Mouse (Mus musculus) left cerebral cortex, adult 18-20 months (tissue): ENCODE results near the gene Sv2c. TPM values are rescaled to one million over a fixed set of nuclear protein-coding genes. Genes with fewer than 3 reads are reported as not detected.
A peak's percentile ranks its signal among the peaks of the same experiment; 100 is the strongest.

ENCODE experiments used
- DNase-seq, 2 experiments: peaks; one replicate each; pipeline ENCODE4 v3.0.0; 2021 to 2022; ENCODE audit warnings: low spot score in 2 of 2, mixed read lengths in 1 of 2
- total RNA-seq, 2 experiments: library from RNA; stranded (reverse); gene quantifications; 2 replicates each; pipeline ENCODE4 v1.2.3; 2021

Gene Sv2c
- total RNA-seq, 2 experiments from 2014 or later, result 31.9 to 34.5 TPM

- no peak for DNase-seq
Observed at GRCm38 (mm10) chr13:95948394-95948793, 184.0 kb downstream of the Sv2c start.

DNA sequence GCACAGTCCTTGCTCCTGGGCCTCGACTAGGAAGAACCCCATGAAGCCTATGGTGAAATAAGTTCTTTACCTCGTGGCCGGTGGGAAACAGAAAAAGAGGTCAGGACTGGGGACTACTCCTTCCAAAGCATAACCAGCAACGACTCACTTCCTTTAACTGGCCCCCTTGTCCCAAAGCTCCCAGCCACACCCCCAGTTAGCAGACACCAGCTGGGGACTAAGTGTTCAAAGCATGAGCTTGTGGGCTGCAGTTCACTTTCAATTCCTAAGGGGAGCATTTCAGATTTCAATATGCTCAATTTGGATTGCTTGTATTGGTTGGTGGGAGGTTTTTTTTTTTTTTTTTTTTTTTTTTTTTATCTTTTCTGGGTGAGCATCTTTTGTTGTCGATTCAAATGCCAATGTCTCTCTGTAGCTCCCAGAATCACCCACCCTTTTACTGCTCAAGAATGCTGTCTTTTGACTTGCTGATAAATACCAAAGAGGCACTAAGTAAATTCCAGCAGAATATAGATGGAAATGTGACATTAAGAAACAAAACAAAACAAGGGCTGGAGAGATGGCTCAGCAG is 186.4 kb downstream of the Sv2c start:
- DNase-seq, result no peak

- DNase-seq, result no peak
Observed at GRCm38 (mm10) chr13:95944621-95945020, 187.8 kb downstream of the Sv2c start.

DNA sequence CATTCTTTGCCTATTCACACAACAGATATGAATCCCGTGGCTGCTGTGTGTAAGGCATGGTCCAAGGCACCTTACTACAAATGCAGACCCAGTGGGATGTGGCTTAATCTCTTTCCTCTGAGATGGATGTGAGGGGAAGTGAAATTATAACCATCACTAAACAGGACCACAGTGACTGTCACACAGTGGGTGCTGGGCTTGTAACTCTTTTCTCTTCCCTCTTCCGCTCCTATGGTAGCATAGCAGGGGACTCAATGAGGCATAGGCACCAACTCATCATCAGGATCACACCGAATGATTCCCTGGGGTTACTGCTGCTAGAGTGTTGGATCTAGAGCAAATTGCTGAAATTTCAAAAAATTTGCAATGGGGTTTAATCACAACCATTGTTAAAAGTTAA is 188.5 kb downstream of the Sv2c start:
- DNase-seq, result no peak

DNA sequence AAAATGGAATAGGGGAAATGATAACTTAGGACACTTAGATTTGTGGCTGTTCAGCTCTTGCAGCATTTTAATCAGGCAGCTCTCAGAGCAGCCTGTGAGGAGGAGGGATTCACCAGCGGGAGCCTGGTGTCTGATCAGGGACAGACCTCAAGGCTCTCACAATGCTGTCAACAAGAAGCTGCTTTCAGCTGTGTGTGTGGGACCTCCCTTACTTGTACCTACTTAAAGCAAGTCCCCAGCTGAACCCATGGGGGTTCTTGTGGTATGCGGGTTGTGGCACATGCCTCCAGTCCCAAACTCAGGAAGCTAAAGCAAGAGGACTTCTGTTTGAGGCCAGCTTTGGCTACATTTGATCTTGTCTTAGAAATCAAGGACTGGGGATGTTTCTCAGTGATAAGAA is 189.8 kb downstream of the Sv2c start:
- DNase-seq, result no peak

- no peak for DNase-seq
Observed at GRCm38 (mm10) chr13:95941861-95942260, 190.5 kb downstream of the Sv2c start.

- no peak for DNase-seq
Observed at GRCm38 (mm10) chr13:95940811-95941210, 191.6 kb downstream of the Sv2c start.

GRCm38 (mm10) chr13:95924201-95924621 is 208.2 kb downstream of the Sv2c start:
- DNase-seq, result no peak

- no peak for DNase-seq
Observed at GRCm38 (mm10) chr13:95922626-95923025, 209.8 kb downstream of the Sv2c start.

GRCm38 (mm10) chr13:95918624-95919284 is 213.6 kb downstream of the Sv2c start:
- no peak for DNase-seq

DNA sequence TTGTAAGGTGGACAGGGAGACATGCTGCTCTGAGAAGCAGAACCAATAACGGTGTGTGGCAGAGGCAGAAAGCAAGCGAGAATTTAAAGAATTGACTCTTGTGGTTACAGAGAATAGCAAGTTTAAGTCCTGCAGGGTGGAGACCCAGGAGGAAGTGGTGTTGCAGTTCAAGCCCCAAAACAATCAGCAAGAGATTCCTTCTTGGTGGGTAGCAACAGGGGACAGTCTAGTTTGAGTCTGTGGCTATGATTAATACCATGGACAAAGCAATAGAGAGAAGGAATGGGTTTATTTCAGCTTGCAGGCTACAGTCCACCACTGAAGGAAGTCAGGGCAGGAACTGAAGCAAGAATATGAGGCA is 219.4 kb downstream of the Sv2c start:
- no peak for DNase-seq

DNA sequence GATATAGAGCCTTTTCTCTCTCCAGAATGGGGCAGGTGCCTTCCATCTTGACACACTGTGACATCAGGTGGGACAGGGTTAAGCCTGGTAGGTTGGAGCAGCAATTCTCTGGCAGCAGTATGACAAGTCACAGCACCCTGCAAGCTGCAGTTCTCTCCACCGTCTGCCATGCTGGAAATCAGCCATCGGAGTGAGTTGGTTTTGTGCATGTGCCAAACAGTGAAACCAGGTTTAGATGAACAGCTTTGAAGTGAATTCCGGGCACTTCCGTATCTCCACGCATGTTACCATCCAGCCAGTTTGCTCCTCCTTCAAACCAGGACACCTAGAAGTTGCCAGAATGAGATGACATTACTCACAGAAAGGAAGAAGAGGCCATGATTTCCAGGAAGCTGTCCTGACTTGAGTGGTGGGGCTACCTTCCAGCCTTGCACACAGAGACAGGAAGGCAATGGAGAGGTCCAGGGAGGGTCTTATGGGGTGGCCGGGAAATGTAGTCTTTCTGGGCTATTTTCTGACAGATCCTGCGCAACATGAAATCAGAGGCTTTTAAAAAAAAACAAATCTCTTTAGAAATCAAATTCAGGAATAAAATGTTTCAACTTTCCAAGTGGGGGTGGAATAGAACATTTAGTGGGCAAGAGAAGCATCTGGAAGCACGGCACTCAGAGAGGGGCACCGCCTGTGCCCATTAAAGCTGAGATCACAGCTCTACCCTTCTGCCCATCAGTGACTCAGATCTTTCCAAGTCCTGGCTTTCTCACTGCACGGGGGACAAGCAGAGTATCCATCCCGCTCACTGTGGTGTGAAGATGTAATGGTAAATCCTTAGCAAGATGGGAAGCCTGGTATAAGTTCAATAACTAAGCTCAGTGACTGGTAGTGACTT is 220.0 kb downstream of the Sv2c start:
- DNase-seq, result peak; percentile 66 to 67

GRCm38 (mm10) chr13:95910270-95910669 is 222.1 kb downstream of the Sv2c start:
- no peak for DNase-seq

DNA sequence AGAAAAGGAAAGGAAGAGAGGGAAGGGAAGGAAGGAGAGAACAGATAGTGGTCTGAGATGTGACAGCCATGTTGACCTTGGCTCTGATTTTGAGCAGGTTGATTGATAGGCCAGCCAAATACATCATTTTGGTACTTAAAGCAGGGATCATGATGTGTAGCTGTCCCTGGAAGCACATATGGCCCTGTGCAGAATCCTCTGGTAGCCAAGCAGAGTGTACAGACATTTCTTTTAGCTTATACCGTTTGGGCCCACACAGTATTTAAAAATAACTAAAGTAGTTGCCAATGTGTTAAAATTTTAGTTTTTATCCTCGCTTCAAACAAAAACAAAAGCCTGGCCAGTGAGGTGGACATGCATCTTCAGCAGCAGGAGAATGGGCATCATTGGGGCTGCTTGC is 223.1 kb downstream of the Sv2c start:
- no peak for DNase-seq

Other genes with a start within 250 kb of the Sv2c start
- gene Iqgap2, start 240.7 kb downstream of the Sv2c start, total RNA-seq, result 10 to 100 TPM; 16.1 to 19.7 TPM
- 10 to 100 TPM; 30.1 to 30.2 TPM for gene Gm20075, start 51.2 kb downstream of the Sv2c start, total RNA-seq
- not detected for gene Gm17190, start 50.5 kb downstream of the Sv2c start, total RNA-seq